Mouse (Mus musculus) limb, embryonic 11.5 days (tissue): ENCODE results near the gene Rps6kc1. TPM values are rescaled to one million over a fixed set of nuclear protein-coding genes. Genes with fewer than 3 reads are reported as not detected.

Experiments
- ATAC-seq: fragments of 200-750 bp; cut with Nextera tagmentation; 2 replicates; pipeline ENCODE4 v1.8.0; 2017; ENCODE audit warnings: low read depth; ENCODE audit not compliant: insufficient number of reproducible peaks, low FRiP score, low TSS enrichment
- DNase-seq: peaks from one replicate; pipeline ENCODE4 v3.0.0-alpha.2; 2015; ENCODE audit warnings: low spot score
- H3K27ac ChIP-seq: fragments of 300-500 bp; sonication (generic); replicated peaks from 2 replicates; pipeline ENCODE4 v1.5.1; 2014; ENCODE audit warnings: low read depth, mild to moderate bottlenecking, low read length
- H3K27me3 ChIP-seq: fragments of 300-500 bp; sonication (generic); 2 replicates; pipeline ENCODE4 v1.6.1; 2014; ENCODE audit warnings: mild to moderate bottlenecking, low read length, mixed read lengths; ENCODE audit not compliant: control insufficient read depth, insufficient read depth
- H3K36me3 ChIP-seq: fragments of 300-500 bp; sonication (generic); 2 replicates; pipeline ENCODE4 v1.6.1; 2014; ENCODE audit warnings: mild to moderate bottlenecking, low read length, moderate library complexity, mixed read lengths; ENCODE audit not compliant: control insufficient read depth, insufficient read depth
- H3K4me1 ChIP-seq: fragments of 300-500 bp; sonication (generic); 2 replicates; pipeline ENCODE4 v1.6.1; 2014; ENCODE audit warnings: low read length, mixed read lengths; ENCODE audit not compliant: control insufficient read depth, insufficient read depth
- H3K4me2 ChIP-seq: fragments of 300-500 bp; sonication (generic); 2 replicates; pipeline ENCODE4 v1.6.1; 2014; ENCODE audit warnings: low read depth, mild to moderate bottlenecking, moderate library complexity; ENCODE audit not compliant: severe bottlenecking
- H3K4me3 ChIP-seq: fragments of 300-500 bp; sonication (generic); 2 replicates; pipeline ENCODE4 v1.5.1; 2014; ENCODE audit warnings: low read depth, low read length
- H3K9ac ChIP-seq: fragments of 300-500 bp; sonication (generic); 2 replicates; pipeline ENCODE4 v1.6.1; 2014; ENCODE audit warnings: mild to moderate bottlenecking, low read length
- H3K9me3 ChIP-seq: fragments of 300-500 bp; sonication (generic); 2 replicates; pipeline ENCODE4 v1.6.1; 2016; ENCODE audit warnings: low read length; ENCODE audit not compliant: control insufficient read depth
- WGBS: fragments of 180-500 bp; shearing (Covaris S2); extraction: QIAGEN DNeasy Blood & Tissue Kit; methylation state at CpG from one replicate; pipeline ENCODE4 v1.1.7; 2014; 5-methylcytosine and 5-hydroxymethylcytosine counted together
- polyA plus RNA-seq: library from polyadenylated mRNA; unstranded; fragments of >200 nt; fragmentation: Nextera tagmentation; extraction: Ambion mirVana; gene quantifications from 2 replicates; pipeline ENCODE4 v1.2.1, GENCODE M21; 2014

Gene Rps6kc1
- polyA plus RNA-seq, 1 experiment from 2014 or later = 15.4 TPM

GRCm38 (mm10) chr1:190653989-190654693 lies 257.4 kb downstream of the Rps6kc1 start:
- no peak overlapping the region for H3K4me2 ChIP-seq
- 85% methylated on average over 20 of the region's 20 CpGs for WGBS
- H3K27me3 ChIP-seq = no peaks in the 10 kb centered on the region
- no peaks in the 10 kb centered on the region for H3K4me1 ChIP-seq
- H3K27ac ChIP-seq = no peak overlapping the region
- no peak overlapping the region for H3K9ac ChIP-seq
- DNase-seq = no peak
- H3K9me3 ChIP-seq = no peaks in the 10 kb centered on the region
- no peak for ATAC-seq
- H3K36me3 ChIP-seq = no peaks in the 10 kb centered on the region
- no peak overlapping the region for H3K4me3 ChIP-seq

- ATAC-seq (no peak), DNase-seq (no peak)
- WGBS = 87% methylated on average over 6 of the region's 6 CpGs
- Histone ChIP-seq H3K4me1 (no peaks in the 10 kb centered on the region), H3K4me2 (no peak overlapping the region), H3K27ac (no peak overlapping the region), H3K27me3 (no peaks in the 10 kb centered on the region), H3K36me3 (no peaks in the 10 kb centered on the region), H3K4me3 (no peak overlapping the region), H3K9ac (no peak overlapping the region), H3K9me3 (no peaks in the 10 kb centered on the region)
Measured at GRCm38 (mm10) chr1:190653081-190653480, 258.5 kb downstream of the Rps6kc1 start.

Other genes with a start within 250 kb of the Rps6kc1 start
- gene Angel2, start 13.3 kb upstream of the Rps6kc1 start, polyA plus RNA-seq = 56.7 and 59.0 TPM in 2 replicates
- 76.6 and 77.7 TPM in 2 replicates for gene Vash2, start 67.5 kb upstream of the Rps6kc1 start, polyA plus RNA-seq
- gene Flvcr1, start 114.4 kb upstream of the Rps6kc1 start, polyA plus RNA-seq = 7.5 and 8.9 TPM in 2 replicates
- gene Spata45, start 124.9 kb upstream of the Rps6kc1 start, polyA plus RNA-seq = not detected in 2 replicates
- gene Tatdn3, start 151.2 kb upstream of the Rps6kc1 start, polyA plus RNA-seq = 12.4 and 13.7 TPM in 2 replicates
- 28.6 and 35.5 TPM in 2 replicates for gene Nsl1, start 151.2 kb upstream of the Rps6kc1 start, polyA plus RNA-seq
- 9.4 and 9.7 TPM in 2 replicates for gene Batf3, start 186.1 kb upstream of the Rps6kc1 start, polyA plus RNA-seq